Mouse (Mus musculus): ENCODE data around the gene Insr. TPM values are rescaled to one million over a fixed set of nuclear protein-coding genes. Genes with fewer than 3 reads are reported as not detected.
A peak's percentile ranks its signal among the peaks of the same experiment; 100 is the strongest.

Insr gene
- polyA plus RNA-seq, 1 experiment from 2014 or later = 54.2 TPM

DNA sequence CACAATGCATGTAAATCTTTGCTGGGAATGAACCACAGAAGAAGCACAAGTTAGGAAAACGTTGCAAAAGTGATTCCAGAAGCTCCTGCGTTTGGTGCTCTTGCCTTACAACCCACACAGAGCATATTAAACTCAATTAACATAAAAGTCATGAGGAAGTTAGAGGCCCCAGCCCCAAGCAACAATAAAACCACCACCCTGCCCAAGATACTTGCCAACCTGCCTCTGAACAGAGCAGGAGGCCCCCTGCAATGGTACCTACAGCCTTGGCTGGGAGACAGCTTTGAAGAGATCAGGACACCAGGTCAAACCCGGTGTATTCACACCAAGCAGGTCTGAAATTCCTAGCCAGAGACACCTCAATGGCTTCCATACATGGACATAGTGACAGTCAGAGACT, 16.6 kb downstream of the Insr start:
- DNase-seq (ENCODE audit: low spot score) (no peak), ATAC-seq (ENCODE audit: low FRiP score) (no peak)
- no peak overlapping the region for H3K9ac ChIP-seq
- 89% methylated on average over 3 of the region's 3 CpGs for WGBS
- no peak overlapping the region for H3K4me3 ChIP-seq (replicated peaks; ENCODE audit: low read length)
- no peak overlapping the region for H3K4me2 ChIP-seq (replicated peaks)
- peaks cover 11% of the 10 kb centered on the region for H3K36me3 ChIP-seq (replicated peaks; ENCODE audit: control insufficient read depth, insufficient read depth)
- 0 out of 2 replicates have a peak, but pooled peaks cover 4% of the 10 kb centered on the region for H3K4me1 ChIP-seq (replicated peaks; ENCODE audit: control insufficient read depth, insufficient read depth, low read length)
- no peaks in the 10 kb centered on the region for H3K27me3 ChIP-seq (ENCODE audit: control insufficient read depth, insufficient read depth, low read length)
- no peak overlapping the region for H3K27ac ChIP-seq
- no peaks in the 10 kb centered on the region for H3K9me3 ChIP-seq (ENCODE audit: control insufficient read depth, low read length)

DNA sequence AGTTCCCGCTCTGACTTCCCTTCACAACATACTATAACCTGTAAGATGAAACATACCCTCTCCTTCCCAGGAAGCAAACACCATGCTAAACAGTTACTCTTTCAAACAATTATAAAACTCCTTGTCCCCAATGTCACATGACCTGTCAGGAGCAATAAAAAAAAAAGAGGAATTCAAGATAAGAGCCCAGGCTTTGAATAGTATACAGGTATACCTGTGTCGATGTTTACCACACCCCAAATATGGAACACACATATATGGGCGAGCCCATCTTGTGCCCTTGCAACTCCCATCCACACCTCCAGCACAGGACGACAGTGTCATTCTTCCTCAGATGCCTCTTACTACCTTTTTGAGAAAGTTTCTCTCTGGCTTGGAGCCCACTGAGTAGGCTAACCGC, 18.3 kb downstream of the Insr start:
- H3K36me3 ChIP-seq (replicated peaks; ENCODE audit: control insufficient read depth, insufficient read depth) = peaks cover 25% of the 10 kb centered on the region
- no peak overlapping the region for H3K4me2 ChIP-seq (replicated peaks)

DNA sequence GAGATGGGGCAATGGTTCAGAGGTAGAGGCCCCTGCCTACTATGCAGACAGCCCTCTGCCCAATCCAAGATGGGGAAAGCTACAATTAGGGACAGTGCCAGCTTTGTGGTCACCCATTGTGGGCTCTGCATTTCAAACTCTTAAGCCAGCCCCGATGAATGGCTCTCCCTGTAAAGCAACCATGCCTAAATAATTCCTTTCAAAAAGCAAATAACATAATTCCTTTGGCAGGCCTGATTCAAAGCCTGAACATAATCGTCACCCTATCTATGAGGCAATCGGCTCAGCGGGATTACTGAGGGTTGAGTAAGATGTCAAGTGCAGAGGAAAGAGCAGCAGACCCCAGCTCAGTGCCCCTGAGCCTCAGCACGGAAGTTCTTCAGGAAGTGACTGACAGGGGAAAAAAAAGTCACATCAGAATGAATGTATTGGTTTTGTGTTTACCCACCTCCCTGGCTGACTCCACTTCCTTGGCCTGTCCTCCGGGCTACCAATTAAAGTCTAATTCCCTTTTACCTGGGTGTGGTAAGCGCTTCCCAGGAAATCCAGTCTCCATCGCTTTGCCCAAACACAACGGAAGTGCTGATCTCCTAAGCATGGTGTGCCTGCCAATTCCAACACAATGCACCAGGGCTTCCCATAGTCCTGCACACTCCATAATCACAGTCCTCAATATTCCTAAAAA, 19.1 kb downstream of the Insr start:
- H3K4me3 ChIP-seq (replicated peaks; ENCODE audit: low read length) = no peak overlapping the region
- no peaks in the 10 kb centered on the region for H3K27me3 ChIP-seq (ENCODE audit: control insufficient read depth, insufficient read depth, low read length)
- 0 out of 2 replicates have a peak overlapping the region, but pooled peaks have one; percentile 9 for H3K27ac ChIP-seq
- 0 out of 2 replicates have a peak, but pooled peaks cover 4% of the 10 kb centered on the region for H3K4me1 ChIP-seq (replicated peaks; ENCODE audit: control insufficient read depth, insufficient read depth, low read length)
- no peak for DNase-seq (ENCODE audit: low spot score)
- peaks cover 25% of the 10 kb centered on the region for H3K36me3 ChIP-seq (replicated peaks; ENCODE audit: control insufficient read depth, insufficient read depth)
- H3K9me3 ChIP-seq (ENCODE audit: control insufficient read depth, low read length) = no peaks in the 10 kb centered on the region
- WGBS = 61% methylated on average over 9 of the region's 9 CpGs
- peak; percentile 19; the same call in 1 of the 2 replicates for ATAC-seq (ENCODE audit: low FRiP score)
- no peak overlapping the region for H3K4me2 ChIP-seq (replicated peaks)
- H3K9ac ChIP-seq = no peak overlapping the region

More for the DNA sequence above, 18.3 kb downstream of the Insr start:
- H3K27me3 ChIP-seq (ENCODE audit: control insufficient read depth, insufficient read depth, low read length) = no peaks in the 10 kb centered on the region
- H3K4me3 ChIP-seq (replicated peaks; ENCODE audit: low read length) = no peak overlapping the region
- H3K9me3 ChIP-seq (ENCODE audit: control insufficient read depth, low read length) = no peaks in the 10 kb centered on the region
- WGBS = 96% methylated on average over 5 of the region's 5 CpGs
- H3K4me1 ChIP-seq (replicated peaks; ENCODE audit: control insufficient read depth, insufficient read depth, low read length) = 0 out of 2 replicates have a peak, but pooled peaks cover 4% of the 10 kb centered on the region
- H3K9ac ChIP-seq = no peak overlapping the region
- DNase-seq (ENCODE audit: low spot score) (no peak), ATAC-seq (ENCODE audit: low FRiP score) (no peak)
- H3K27ac ChIP-seq = no peak overlapping the region

DNA sequence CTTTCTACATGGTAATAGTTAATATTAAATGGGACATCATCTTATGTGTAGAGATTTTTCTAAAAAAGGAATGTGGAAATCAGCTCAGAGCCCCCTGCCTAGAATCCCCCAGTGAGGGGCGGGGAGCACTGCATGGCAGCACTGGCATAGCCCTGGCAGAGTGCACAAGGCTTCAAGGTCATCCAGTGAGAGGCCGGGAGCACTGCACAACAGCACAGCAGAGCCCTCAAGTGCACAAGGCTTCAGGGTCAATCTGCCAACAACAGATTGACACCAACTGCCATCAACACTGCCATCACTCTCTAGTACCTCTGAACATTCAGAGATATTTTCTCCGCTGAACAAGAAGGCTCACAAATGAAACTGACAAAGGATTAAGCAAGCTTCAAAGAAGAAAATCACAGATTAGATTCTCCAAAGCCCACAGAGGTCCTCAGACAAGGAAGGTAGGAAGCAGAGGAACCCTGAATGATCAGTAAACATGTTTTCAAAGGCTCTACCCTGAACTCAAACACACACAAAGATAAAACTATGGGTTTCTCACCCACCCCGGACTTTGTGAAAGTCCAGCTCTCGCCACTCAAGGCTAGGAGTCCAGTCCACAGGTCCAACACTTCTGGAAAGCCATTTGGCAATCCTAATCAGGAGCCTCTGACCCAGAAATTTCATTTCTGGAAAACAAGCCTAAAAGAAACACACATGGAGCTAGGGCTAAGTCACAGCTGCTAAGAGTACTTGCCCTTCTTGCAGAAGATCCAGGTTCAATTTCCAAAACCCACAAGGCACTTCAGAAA, 23.1 kb downstream of the Insr start:
- H3K4me3 ChIP-seq (replicated peaks; ENCODE audit: low read length) = no peak overlapping the region
- H3K9me3 ChIP-seq (ENCODE audit: control insufficient read depth, low read length) = no peaks in the 10 kb centered on the region
- H3K36me3 ChIP-seq (replicated peaks; ENCODE audit: control insufficient read depth, insufficient read depth) = peaks cover 39% of the 10 kb centered on the region
- 94% methylated on average over 5 of the region's 5 CpGs for WGBS
- H3K27ac ChIP-seq = no peak overlapping the region
- H3K9ac ChIP-seq = no peak overlapping the region
- H3K4me1 ChIP-seq (replicated peaks; ENCODE audit: control insufficient read depth, insufficient read depth, low read length) = 0 out of 2 replicates have a peak, but pooled peaks cover 4% of the 10 kb centered on the region
- no peak for DNase-seq (ENCODE audit: low spot score)
- no peak overlapping the region for H3K4me2 ChIP-seq (replicated peaks)
- ATAC-seq (ENCODE audit: low FRiP score) = no peak
- no peaks in the 10 kb centered on the region for H3K27me3 ChIP-seq (ENCODE audit: control insufficient read depth, insufficient read depth, low read length)

DNA sequence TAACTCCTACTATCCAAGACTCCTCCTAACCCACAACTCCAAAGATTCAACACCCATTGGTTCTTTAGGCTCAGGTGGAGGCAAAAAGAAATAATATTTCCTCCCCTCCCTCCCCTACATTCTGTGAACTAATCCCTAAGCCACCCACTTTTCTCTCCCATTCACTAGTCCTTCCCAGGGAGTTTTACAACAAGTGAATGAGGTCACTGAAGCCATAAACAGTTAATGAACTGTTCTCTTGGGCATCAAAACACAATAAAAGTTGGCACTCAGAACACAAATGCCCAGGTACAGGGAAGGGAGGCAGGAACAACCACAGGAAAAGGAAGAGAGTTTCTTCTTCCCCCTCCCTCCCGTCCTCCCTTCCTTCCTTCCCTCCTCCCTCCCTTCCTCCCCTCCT, 24.1 kb downstream of the Insr start:
- H3K4me2 ChIP-seq (replicated peaks) = no peak overlapping the region
- 0 out of 2 replicates have a peak, but pooled peaks cover under 1% of the 10 kb centered on the region for H3K4me1 ChIP-seq (replicated peaks; ENCODE audit: control insufficient read depth, insufficient read depth, low read length)
- peaks cover 39% of the 10 kb centered on the region for H3K36me3 ChIP-seq (replicated peaks; ENCODE audit: control insufficient read depth, insufficient read depth)
- DNase-seq (ENCODE audit: low spot score) (no peak), ATAC-seq (ENCODE audit: low FRiP score) (no peak)
- no peak overlapping the region for H3K4me3 ChIP-seq (replicated peaks; ENCODE audit: low read length)
- H3K9ac ChIP-seq = no peak overlapping the region
- no peaks in the 10 kb centered on the region for H3K9me3 ChIP-seq (ENCODE audit: control insufficient read depth, low read length)
- 100% methylated on average over 1 of the region's 1 CpGs for WGBS
- H3K27ac ChIP-seq = no peak overlapping the region
- H3K27me3 ChIP-seq (ENCODE audit: control insufficient read depth, insufficient read depth, low read length) = no peaks in the 10 kb centered on the region

DNA sequence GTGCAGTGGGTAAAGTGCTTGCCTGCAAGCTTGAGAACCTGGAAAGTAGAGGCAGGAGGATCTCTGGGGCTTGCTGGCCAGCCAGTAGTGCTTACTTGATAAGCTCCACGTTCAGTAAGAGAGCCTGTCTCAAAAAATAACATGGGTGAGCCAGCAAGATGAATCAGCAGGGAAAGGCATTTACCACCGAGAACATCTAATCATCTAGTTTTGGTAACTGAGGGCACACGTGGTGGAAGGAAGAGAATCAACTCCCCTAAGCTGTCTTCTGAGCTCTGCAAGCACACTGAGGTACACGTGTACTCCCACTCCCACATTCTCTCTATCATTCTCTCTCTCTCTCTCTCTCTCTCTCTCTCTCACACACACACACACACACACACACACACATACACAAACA, 26.2 kb downstream of the Insr start:
- ATAC-seq (ENCODE audit: low FRiP score) (no peak), DNase-seq (ENCODE audit: low spot score) (no peak)
- H3K9ac ChIP-seq = no peak overlapping the region
- no peak overlapping the region for H3K4me3 ChIP-seq (replicated peaks; ENCODE audit: low read length)
- no peaks in the 10 kb centered on the region for H3K9me3 ChIP-seq (ENCODE audit: control insufficient read depth, low read length)
- no peak overlapping the region for H3K27ac ChIP-seq
- no peaks in the 10 kb centered on the region for H3K27me3 ChIP-seq (ENCODE audit: control insufficient read depth, insufficient read depth, low read length)
- peaks cover 38% of the 10 kb centered on the region for H3K36me3 ChIP-seq (replicated peaks; ENCODE audit: control insufficient read depth, insufficient read depth)
- H3K4me1 ChIP-seq (replicated peaks; ENCODE audit: control insufficient read depth, insufficient read depth, low read length) = no peaks in the 10 kb centered on the region
- no peak overlapping the region for H3K4me2 ChIP-seq (replicated peaks)
- 95% methylated on average over 4 of the region's 4 CpGs for WGBS

DNA sequence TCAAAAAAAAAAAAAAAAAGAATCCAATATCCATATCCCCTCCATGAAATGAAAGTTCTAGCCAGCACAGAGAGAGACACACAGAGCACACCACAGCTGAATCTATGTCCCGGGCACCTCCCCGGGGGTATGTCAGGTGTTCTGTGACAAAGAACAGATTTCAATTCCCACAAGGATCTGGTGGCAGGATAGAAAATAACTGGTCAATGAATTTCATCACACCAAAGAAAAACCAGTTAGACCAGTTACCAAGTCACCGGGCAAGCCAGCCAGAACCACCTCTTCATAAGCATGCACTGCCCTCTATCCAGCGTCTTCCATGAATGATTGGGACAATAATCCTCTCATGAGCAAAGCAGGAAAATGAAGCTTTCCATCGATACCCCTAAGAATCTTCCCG, 26.8 kb downstream of the Insr start:
- ATAC-seq (ENCODE audit: low FRiP score) (no peak), DNase-seq (ENCODE audit: low spot score) (no peak)
- Histone ChIP-seq H3K27ac (no peak overlapping the region), H3K9ac (no peak overlapping the region), H3K4me2 (replicated peaks) (no peak overlapping the region), H3K27me3 (ENCODE audit: control insufficient read depth, insufficient read depth, low read length) (no peaks in the 10 kb centered on the region), H3K4me1 (replicated peaks; ENCODE audit: control insufficient read depth, insufficient read depth, low read length) (no peaks in the 10 kb centered on the region), H3K4me3 (replicated peaks; ENCODE audit: low read length) (no peak overlapping the region), H3K36me3 (replicated peaks; ENCODE audit: control insufficient read depth, insufficient read depth) (peaks cover 33% of the 10 kb centered on the region), H3K9me3 (ENCODE audit: control insufficient read depth, low read length) (no peaks in the 10 kb centered on the region)
- 93% methylated on average over 6 of the region's 6 CpGs for WGBS

DNA sequence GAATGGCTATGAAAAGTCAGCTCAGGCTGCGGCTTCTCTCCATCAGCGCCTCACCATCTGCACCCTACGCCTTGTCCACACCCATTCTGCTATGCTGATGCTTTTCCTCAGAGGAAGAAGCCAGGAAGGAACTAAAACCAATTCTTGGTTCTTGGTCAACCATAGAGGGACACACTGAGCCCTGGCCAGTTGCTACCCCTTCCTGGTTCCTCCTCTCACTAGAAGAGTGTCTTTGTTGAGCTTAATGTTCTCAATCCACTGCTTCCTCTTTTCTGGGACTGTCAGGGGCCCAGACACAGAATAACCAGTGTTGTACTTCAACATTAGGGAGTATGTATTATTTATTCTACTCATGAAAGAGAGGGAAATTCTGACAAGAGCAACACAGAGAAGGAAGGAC, 28.3 kb downstream of the Insr start:
- Histone ChIP-seq H3K27ac (no peak overlapping the region), H3K27me3 (ENCODE audit: control insufficient read depth, insufficient read depth, low read length) (no peaks in the 10 kb centered on the region), H3K4me1 (replicated peaks; ENCODE audit: control insufficient read depth, insufficient read depth, low read length) (no peaks in the 10 kb centered on the region), H3K4me2 (replicated peaks) (no peak overlapping the region), H3K4me3 (replicated peaks; ENCODE audit: low read length) (no peak overlapping the region), H3K36me3 (replicated peaks; ENCODE audit: control insufficient read depth, insufficient read depth) (peaks cover 22% of the 10 kb centered on the region), H3K9ac (no peak overlapping the region), H3K9me3 (ENCODE audit: control insufficient read depth, low read length) (no peaks in the 10 kb centered on the region)
- no peak for DNase-seq (ENCODE audit: low spot score)
- no peak for ATAC-seq (ENCODE audit: low FRiP score)
- 100% methylated on average over 3 of the region's 3 CpGs for WGBS

DNA sequence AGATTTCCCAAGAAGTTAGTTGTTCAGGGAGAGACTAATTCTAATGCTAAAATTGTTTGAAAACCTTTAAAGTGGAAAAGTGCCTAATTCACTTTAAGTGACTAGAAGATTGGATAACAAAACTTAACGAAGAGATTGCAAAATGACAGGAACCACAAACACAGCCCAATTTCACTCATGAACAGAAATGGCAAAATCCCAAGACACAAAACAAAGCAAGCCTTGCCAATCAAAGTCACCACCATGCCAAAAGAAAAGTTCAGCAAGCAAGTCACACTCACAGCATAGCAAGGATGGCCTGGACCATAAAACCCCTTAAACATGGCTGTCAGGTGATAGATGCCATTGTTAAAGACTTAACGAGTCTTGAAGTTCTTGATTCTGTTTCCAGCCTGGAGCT, 29.5 kb downstream of the Insr start:
- no peak for DNase-seq (ENCODE audit: low spot score)
- Histone ChIP-seq H3K9ac (no peak overlapping the region), H3K4me1 (replicated peaks; ENCODE audit: control insufficient read depth, insufficient read depth, low read length) (no peaks in the 10 kb centered on the region), H3K36me3 (replicated peaks; ENCODE audit: control insufficient read depth, insufficient read depth) (peaks cover 28% of the 10 kb centered on the region), H3K9me3 (ENCODE audit: control insufficient read depth, low read length) (no peaks in the 10 kb centered on the region), H3K27ac (no peak overlapping the region), H3K27me3 (ENCODE audit: control insufficient read depth, insufficient read depth, low read length) (no peaks in the 10 kb centered on the region), H3K4me2 (replicated peaks) (no peak overlapping the region), H3K4me3 (replicated peaks; ENCODE audit: low read length) (no peak overlapping the region)
- 84% methylated on average over 2 of the region's 2 CpGs for WGBS
- ATAC-seq (ENCODE audit: low FRiP score) = no peak

Data from hindbrain, embryonic 14.5 days (tissue).